Mouse (Mus musculus) cerebellum, postnatal 36 days (tissue): ENCODE results near the gene Rragd.
A peak's percentile ranks its signal among the peaks of the same experiment; 100 is the strongest.

ENCODE experiments used
- DNase-seq, 2 experiments: peaks; one replicate each; pipeline ENCODE4 v3.0.0; 2021 to 2022; ENCODE audit warnings: mixed read lengths in 2 of 2

Rragd gene

DNA sequence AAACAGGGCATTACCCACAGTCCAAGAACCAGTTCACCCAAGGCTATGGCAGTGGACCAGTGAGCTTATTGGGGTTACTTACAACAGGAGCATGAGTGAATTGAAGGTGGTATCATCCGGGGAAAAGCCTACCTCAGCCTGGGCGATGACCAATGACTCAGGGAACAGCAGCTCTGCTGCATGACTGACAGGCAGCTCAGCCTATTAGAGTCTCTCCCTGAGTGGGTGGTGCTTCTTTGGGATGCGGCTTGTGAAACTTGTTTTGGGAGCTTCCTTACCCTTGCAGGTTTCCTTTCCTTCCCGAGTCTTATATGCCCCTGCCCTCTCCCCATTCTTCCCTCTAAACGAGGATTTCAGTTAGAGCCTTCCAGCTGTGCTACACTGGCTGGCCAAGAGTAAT, 69.8 kb downstream of the Rragd start:
- no peak for DNase-seq

GRCm38 (mm10) chr4:33054426-33054825, 71.6 kb downstream of the Rragd start:
- DNase-seq: no peak

DNA sequence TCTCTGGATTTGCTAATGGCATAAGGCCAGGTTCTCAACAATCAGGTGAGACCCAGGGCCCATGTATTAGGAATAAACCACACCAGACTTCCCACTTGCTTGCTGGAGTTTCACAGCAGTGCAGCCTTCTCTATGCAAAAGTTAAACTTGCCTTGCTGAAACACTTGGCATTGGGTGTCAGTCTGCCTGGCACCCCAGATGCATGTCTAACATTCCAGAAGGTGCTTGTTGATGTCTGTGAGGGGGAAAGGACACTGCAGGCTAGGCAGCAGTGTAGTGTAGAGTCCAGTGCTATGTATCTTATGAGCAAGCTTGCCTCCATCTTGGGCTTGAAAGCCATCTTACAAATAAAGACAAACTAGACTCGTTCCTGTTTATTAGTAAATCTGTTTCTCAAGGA, 73.5 kb downstream of the Rragd start:
- no peak for DNase-seq

- DNase-seq: no peak
These were observed 75.3 kb downstream of the Rragd start for GRCm38 (mm10) chr4:33057890-33058687.

GRCm38 (mm10) chr4:33061158-33061557, 78.3 kb downstream of the Rragd start:
- no peak for DNase-seq

DNA sequence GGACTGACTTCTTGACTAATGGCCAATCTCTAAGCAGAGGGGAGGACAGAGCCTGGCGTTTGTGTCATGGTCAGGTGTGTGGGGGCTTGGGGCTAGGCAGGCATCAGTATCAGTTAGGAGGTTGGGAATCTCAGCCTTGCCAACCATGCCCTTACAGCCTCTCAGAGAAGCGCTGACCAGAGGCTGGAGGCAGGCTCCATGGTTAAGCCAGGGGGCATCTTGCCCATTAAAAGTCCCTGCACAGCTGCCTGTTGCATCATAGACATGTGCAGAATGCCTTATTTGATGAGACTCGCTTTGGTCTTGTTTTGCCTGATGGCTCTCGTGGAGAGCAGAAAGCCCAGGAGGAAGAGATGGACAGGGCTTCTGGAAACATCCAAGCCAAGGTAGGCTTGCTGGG, 80.1 kb downstream of the Rragd start, which contains the start of gene Gabrr2:
Gene Gabrr2 (plus strand): TSS at position 19 of the 400 bp plus-strand sequence.
- DNase-seq: no peak

DNA sequence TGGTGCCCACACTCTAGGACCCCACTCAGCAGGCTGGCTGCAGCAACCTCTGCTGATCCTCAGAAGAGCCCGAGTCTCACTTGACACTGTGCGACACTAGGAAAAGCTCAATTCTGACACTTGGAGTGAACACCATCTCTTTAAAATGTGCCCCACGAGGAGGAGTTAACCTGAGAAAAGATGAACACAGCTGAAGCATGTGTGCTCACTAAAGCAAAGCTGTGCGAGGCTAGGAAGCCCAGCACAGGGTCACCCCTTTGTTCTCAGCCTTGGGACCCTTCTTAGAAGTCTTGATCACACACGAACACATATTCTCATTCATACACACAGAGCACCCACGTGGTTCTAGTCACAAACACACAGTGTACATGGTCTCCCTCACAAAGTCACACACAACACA, 82.1 kb downstream of the Rragd start:
- no peak for DNase-seq

DNA sequence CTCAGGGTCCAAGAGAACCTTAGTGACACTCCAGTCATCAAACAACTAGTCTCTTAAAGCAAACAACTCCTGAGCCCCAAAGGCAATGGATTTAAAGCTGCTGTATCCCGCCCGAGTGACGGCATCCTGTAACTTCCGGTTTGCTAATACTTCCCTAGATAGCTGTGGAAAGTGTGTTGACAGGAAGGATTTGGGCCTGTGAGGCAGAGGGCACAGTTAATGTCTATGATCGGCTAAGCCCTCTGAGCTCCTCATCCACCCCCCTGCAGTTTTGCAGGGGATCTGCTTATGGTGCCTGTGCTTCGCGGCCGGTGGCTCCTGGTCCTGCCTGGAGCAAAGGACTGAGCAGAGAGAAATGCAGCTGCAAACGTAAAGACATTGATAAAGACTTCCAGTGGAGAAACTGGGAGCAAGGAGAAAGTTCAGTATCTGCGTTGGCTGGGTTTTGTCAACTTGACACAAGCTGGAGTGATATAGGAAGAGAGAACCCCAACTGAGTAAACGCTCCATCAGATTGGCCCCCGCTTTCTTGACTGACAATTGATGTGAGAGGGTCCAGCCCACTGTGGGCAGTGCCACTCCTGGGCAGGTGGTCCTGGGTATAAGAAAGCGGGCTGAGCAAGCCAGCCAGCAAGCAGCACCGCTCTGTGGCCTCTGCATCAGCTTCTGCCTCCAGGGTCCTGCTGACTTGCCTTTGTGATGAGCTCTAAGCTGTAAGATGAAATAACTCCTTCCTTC, 83.6 kb downstream of the Rragd start:
- DNase-seq: no peak

GRCm38 (mm10) chr4:33067331-33067730, 84.5 kb downstream of the Rragd start:
- DNase-seq: no peak

DNA sequence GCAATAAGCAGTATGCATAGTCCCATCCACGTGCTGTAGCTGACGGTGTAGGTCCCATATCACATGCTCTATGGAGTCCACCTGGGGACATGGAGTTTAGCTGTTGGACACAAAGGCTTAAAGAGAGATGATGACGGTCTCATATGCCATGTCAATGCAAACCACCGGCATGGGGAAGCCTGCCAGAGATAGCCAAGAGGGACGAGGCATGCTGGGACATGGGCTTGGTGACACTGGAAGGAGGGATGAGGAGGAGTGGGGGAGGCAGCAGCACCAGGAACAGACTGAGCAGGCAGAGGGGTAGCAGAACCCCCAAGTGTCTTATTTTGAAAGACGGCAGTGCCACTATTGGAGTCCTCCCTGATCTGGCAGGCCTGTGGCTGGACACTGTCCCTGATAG, 85.0 kb downstream of the Rragd start:
- no peak for DNase-seq

DNA sequence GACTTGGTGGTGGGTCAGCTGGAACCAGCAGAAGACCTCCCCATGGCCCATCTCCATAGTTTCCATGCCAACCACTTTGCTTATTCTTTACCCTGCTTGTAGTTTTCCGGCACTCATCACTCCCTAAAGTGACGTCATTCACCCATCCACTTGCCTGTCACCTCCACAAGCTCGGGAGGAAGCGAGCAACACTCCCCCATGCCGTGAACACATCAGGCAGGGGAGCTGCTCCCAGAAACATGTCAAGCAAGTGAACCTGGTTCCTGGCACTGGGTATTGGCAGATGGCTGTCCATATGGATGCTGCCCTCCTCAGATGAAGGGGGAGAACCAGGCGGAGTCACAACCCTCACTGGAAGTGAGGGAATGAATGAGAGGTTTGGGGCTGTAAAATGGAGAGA, 86.1 kb downstream of the Rragd start:
- DNase-seq: peak; percentile 93 to 94

DNA sequence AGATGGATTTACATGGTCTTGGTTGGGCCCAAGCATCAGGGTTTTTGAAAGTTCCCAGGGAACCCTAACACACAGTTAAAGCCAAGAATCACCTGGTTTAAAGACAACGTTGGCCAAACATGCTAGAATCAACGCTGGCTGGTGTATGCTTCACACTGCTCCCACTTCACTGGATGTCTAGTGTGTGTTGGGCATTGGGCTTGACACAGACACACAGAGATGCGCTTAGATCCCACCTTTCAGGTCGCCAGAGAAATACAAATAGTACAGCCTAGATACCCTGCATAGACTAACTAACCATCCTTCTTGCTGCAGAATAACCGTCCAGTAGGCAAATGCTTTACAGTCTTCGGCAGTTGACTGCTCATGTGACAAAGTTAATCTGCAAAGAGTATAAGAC, 87.5 kb downstream of the Rragd start:
- no peak for DNase-seq

- no peak for DNase-seq
These were observed 88.5 kb downstream of the Rragd start for GRCm38 (mm10) chr4:33071337-33071736.
